Mouse (Mus musculus) heart, embryonic 14.5 days (tissue): ENCODE measurements around the gene Rmdn3. TPM values are rescaled to one million over a fixed set of nuclear protein-coding genes. Genes with fewer than 3 reads are reported as not detected.

Experiments used
- ATAC-seq: fragments of 200-750 bp; cut with Nextera tagmentation; 2 replicates; pipeline ENCODE4 v1.8.0; 2017; ENCODE audit warnings: low read depth, moderate TSS enrichment; ENCODE audit not compliant: insufficient number of reproducible peaks, insufficient read depth, low FRiP score
- H3K27ac ChIP-seq, 2 experiments: fragments of 200-500 bp in 1 of 2; fragments of 300-500 bp in 1 of 2; sonication (generic) in 1 of 2; replicated peaks in 1 of 2; 2 replicates each; pipeline ENCODE4 v1.5.1; 2012 to 2014; ENCODE audit warnings: low read depth in 2 of 2, low read length in 2 of 2, control low read depth in 1 of 2, mild to moderate bottlenecking in 1 of 2, mixed read lengths in 1 of 2; ENCODE audit not compliant: control insufficient read depth in 1 of 2, insufficient read depth in 1 of 2
- H3K27me3 ChIP-seq: fragments of 300-500 bp; sonication (generic); 2 replicates; pipeline ENCODE4 v1.6.1; 2014; ENCODE audit warnings: mild to moderate bottlenecking, low read length, control low read depth; ENCODE audit not compliant: control insufficient read depth, insufficient read depth
- H3K36me3 ChIP-seq: fragments of 300-500 bp; sonication (generic); 2 replicates; pipeline ENCODE4 v1.6.1; 2014; ENCODE audit warnings: mild to moderate bottlenecking, control low read depth, low read length, mixed read lengths; ENCODE audit not compliant: control insufficient read depth, insufficient read depth
- H3K4me1 ChIP-seq, 2 experiments: fragments of 200-500 bp in 1 of 2; fragments of 300-500 bp in 1 of 2; sonication (generic) in 1 of 2; 2 replicates each; pipeline ENCODE4 v1.6.1; 2012 to 2014; ENCODE audit warnings: low read length in 2 of 2, control low read depth in 1 of 2, mixed read lengths in 1 of 2; ENCODE audit not compliant: control insufficient read depth in 2 of 2, insufficient read depth in 2 of 2
- H3K4me2 ChIP-seq: fragments of 300-500 bp; sonication (generic); 2 replicates; pipeline ENCODE4 v1.6.1; 2014; ENCODE audit warnings: mild to moderate bottlenecking, low read length
- H3K4me3 ChIP-seq, 2 experiments: fragments of 200-500 bp in 1 of 2; fragments of 300-500 bp in 1 of 2; sonication (generic) in 1 of 2; 2 replicates each; pipeline ENCODE4 v1.5.1; 2012 to 2014; ENCODE audit warnings: low read length in 2 of 2, mild to moderate bottlenecking in 2 of 2, control low read depth in 1 of 2, low read depth in 1 of 2, moderate library complexity in 1 of 2; ENCODE audit not compliant: control insufficient read depth in 1 of 2, insufficient read depth in 1 of 2
- H3K9ac ChIP-seq: fragments of 300-500 bp; sonication (generic); 2 replicates; pipeline ENCODE4 v1.6.1; 2014; ENCODE audit warnings: mild to moderate bottlenecking, low read length
- H3K9me3 ChIP-seq: fragments of 300-500 bp; sonication (generic); 2 replicates; pipeline ENCODE4 v1.6.1; 2016; ENCODE audit warnings: low read length, control low read depth; ENCODE audit not compliant: control insufficient read depth
- WGBS: fragments of 180-500 bp; shearing (Covaris S2); extraction: QIAGEN DNeasy Blood & Tissue Kit; methylation state at CpG from one replicate; pipeline ENCODE4 v1.1.7; 2014; 5-methylcytosine and 5-hydroxymethylcytosine counted together
- polyA plus RNA-seq: library from polyadenylated mRNA; unstranded; fragments of >200 nt; fragmentation: Nextera tagmentation; extraction: Ambion mirVana; gene quantifications from 2 replicates; pipeline ENCODE4 v1.2.1, GENCODE M21; 2014

Rmdn3 gene
- polyA plus RNA-seq, 1 experiment from 2014 or later: 23.7 TPM

GRCm38 (mm10) chr2:119155388-119155787 is 1.4 kb downstream of the Rmdn3 start:
- Histone ChIP-seq H3K4me1 (peaks cover 2 to 16% of the 10 kb centered on the region in 2 experiments; a peak in 3 of 4 replicates), H3K9ac (peak overlapping the region; percentile 88; the same call in 1 of the 2 replicates)
- 29% methylated on average over 9 of the region's 9 CpGs for WGBS

DNA sequence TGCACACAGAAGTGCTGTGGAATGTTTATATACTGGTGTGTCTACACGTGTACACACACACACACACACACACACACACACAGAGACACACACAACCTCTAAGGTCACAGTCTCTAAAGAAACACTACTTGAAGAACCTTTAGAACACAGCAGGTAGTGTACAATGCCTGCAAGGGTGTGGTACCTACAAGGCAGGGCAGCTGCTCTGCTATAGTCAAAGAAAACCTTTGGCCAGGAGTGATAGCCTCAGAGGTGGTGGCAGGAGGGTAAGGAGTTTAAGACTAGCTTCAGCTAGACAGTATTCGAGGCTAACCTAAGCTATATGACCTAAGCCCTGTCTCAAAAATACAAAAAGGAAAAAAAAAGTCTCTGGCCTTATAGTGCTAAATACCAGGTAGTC is 2.2 kb downstream of the Rmdn3 start:
- peaks cover 2 to 16% of the 10 kb centered on the region in 2 experiments; a peak in 3 of 4 replicates for H3K4me1 ChIP-seq
- WGBS: 73% methylated on average over 2 of the region's 2 CpGs
- H3K27ac ChIP-seq: no peak overlapping the region
- no peaks in the 10 kb centered on the region for H3K27me3 ChIP-seq
- H3K4me3 ChIP-seq: no peak overlapping the region
- no peak overlapping the region for H3K9ac ChIP-seq
- H3K4me2 ChIP-seq: no peak overlapping the region
- no peak for ATAC-seq
- no peaks in the 10 kb centered on the region for H3K9me3 ChIP-seq
- H3K36me3 ChIP-seq: peaks cover 49% of the 10 kb centered on the region

More at GRCm38 (mm10) chr2:119155388-119155787, 1.4 kb downstream of the Rmdn3 start:
- peak overlapping the region in 1 of 2 experiments; percentile 78; a peak in 1 of 4 replicates for H3K4me3 ChIP-seq
- H3K27ac ChIP-seq: no peak overlapping the region
- H3K4me2 ChIP-seq: peak overlapping the region; percentile 89
- H3K27me3 ChIP-seq: no peaks in the 10 kb centered on the region
- H3K36me3 ChIP-seq: peaks cover 41% of the 10 kb centered on the region
- no peaks in the 10 kb centered on the region for H3K9me3 ChIP-seq
- no peak for ATAC-seq

- no peak overlapping the region for H3K9ac ChIP-seq
- no peak overlapping the region for H3K27ac ChIP-seq
- peaks cover 73% of the 10 kb centered on the region for H3K36me3 ChIP-seq
- 32% methylated on average over 6 of the region's 6 CpGs for WGBS
- no peaks in the 10 kb centered on the region for H3K27me3 ChIP-seq
- H3K4me2 ChIP-seq: no peak overlapping the region
- H3K4me3 ChIP-seq: no peak overlapping the region
- H3K9me3 ChIP-seq: no peaks in the 10 kb centered on the region
- no peak for ATAC-seq
- peaks cover 2 to 12% of the 10 kb centered on the region in 2 experiments; a peak in 3 of 4 replicates for H3K4me1 ChIP-seq
Observed at GRCm38 (mm10) chr2:119152255-119152654, 4.6 kb downstream of the Rmdn3 start.

DNA sequence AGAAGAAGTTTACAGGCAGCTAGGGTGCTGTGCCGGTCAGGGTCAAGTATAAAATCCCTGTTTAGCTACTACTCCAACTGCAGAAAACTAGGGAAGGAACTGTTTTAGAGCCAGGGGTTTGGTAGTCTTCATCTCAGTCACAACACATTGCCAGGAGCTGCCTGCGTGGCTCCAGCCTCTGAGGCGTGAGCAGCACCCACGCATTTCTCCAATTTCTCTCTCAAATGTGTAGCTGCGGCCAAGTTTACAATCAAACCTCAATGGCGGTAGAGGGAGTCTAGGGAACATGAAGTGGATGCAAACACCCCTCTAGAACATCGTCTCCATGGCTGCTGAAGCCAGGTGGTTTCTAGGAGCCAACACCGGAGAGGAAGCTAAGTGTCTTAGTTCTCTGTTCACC is 9.1 kb downstream of the Rmdn3 start:
- H3K4me3 ChIP-seq: no peak overlapping the region
- H3K4me1 ChIP-seq: peaks cover 0 to 2% of the 10 kb centered on the region in 2 experiments; a peak in 1 of 4 replicates
- 83% methylated on average over 8 of the region's 8 CpGs for WGBS
- H3K27me3 ChIP-seq: no peaks in the 10 kb centered on the region
- peaks cover 100% of the 10 kb centered on the region for H3K36me3 ChIP-seq
- no peak for ATAC-seq
- H3K27ac ChIP-seq: no peak overlapping the region; a peak in 1 of 4 replicates
- H3K9me3 ChIP-seq: peaks cover 3% of the 10 kb centered on the region; the same call in 1 of the 2 replicates
- no peak overlapping the region for H3K9ac ChIP-seq
- H3K4me2 ChIP-seq: no peak overlapping the region

GRCm38 (mm10) chr2:119147160-119147678 is 9.6 kb downstream of the Rmdn3 start:
- Histone ChIP-seq H3K9ac (no peak overlapping the region), H3K4me3 (no peak overlapping the region), H3K4me1 (no peaks in the 10 kb centered on the region; a peak in 1 of 4 replicates), H3K27me3 (no peaks in the 10 kb centered on the region), H3K36me3 (peaks cover 100% of the 10 kb centered on the region), H3K9me3 (peaks cover 3% of the 10 kb centered on the region; the same call in 1 of the 2 replicates), H3K4me2 (no peak overlapping the region), H3K27ac (no peak overlapping the region; a peak in 1 of 4 replicates)
- 82% methylated on average over 22 of the region's 22 CpGs for WGBS
- ATAC-seq: no peak

GRCm38 (mm10) chr2:119146435-119146834 is 10.4 kb downstream of the Rmdn3 start:
- H3K4me3 ChIP-seq: no peak overlapping the region
- no peaks in the 10 kb centered on the region for H3K4me1 ChIP-seq
- ATAC-seq: no peak
- no peak overlapping the region for H3K4me2 ChIP-seq
- WGBS: 72% methylated on average over 6 of the region's 6 CpGs
- H3K27ac ChIP-seq: no peak overlapping the region
- no peaks in the 10 kb centered on the region for H3K27me3 ChIP-seq
- peaks cover 100% of the 10 kb centered on the region for H3K36me3 ChIP-seq
- H3K9me3 ChIP-seq: peaks cover 3% of the 10 kb centered on the region; the same call in 1 of the 2 replicates
- no peak overlapping the region for H3K9ac ChIP-seq

- Histone ChIP-seq H3K27me3 (no peaks in the 10 kb centered on the region), H3K9me3 (peaks cover 3% of the 10 kb centered on the region; the same call in 1 of the 2 replicates), H3K4me3 (no peak overlapping the region), H3K27ac (no peak overlapping the region), H3K4me2 (no peak overlapping the region), H3K9ac (no peak overlapping the region), H3K4me1 (no peaks in the 10 kb centered on the region), H3K36me3 (peaks cover 100% of the 10 kb centered on the region)
- WGBS: 88% methylated on average over 2 of the region's 2 CpGs
- ATAC-seq: no peak
Observed at GRCm38 (mm10) chr2:119145199-119145598, 11.6 kb downstream of the Rmdn3 start.
